Mouse (Mus musculus): Measurements from ENCODE around the gene Adam23. TPM values are rescaled to one million over a fixed set of nuclear protein-coding genes. Genes with fewer than 3 reads are reported as not detected.
"Not testable (repeated sequence)": the region's sequence is repeated elsewhere in the genome, so short reads cannot be mapped to it uniquely, and the experiment has no call there.

Gene Adam23
- polyA plus RNA-seq, 1 experiment from 2014 or later, result 4.3 TPM

DNA sequence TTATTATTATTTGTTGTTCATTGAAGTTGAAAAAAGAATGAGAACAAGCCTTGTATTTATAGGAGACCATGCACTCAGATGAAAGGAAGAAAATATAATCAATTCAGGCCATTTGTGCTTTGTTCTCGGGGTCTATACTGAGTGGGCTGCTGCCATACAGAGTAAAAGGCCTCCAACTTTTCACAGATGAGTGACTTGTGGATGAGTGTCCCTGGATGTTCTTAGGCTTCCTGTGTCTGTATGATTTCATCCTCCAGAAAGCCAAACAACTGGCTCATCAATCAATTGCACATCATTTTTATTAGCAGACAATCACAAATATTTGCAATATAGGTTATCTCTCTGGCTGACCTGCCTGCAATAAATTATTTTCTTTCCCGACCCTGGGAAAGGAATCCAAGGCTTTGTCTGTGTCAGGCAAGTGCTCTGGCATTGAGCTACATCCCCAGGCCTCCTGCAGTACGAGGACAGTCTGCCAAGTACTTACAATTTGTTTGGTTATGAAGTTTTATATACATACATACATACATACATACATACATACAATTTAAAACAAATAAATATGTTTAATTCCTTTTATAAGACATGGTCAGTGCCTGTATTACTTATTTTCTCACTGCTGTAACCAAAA, 158.3 kb downstream of the Adam23 start:
- Histone ChIP-seq H3K9me3 (no peaks in the 10 kb centered on the region), H3K36me3 (no peaks in the 10 kb centered on the region), H3K4me3 (no peak overlapping the region), H3K27me3 (no peaks in the 10 kb centered on the region), H3K4me1 (no peaks in the 10 kb centered on the region), H3K27ac (no peak overlapping the region), H3K4me2 (no peak overlapping the region), H3K9ac (no peak overlapping the region)
- ATAC-seq (ENCODE audit: insufficient number of reproducible peaks, insufficient read depth, low FRiP score, low TSS enrichment, low read depth), result no peak
- WGBS, result 58% methylated on average over 3 of the region's 3 CpGs

DNA sequence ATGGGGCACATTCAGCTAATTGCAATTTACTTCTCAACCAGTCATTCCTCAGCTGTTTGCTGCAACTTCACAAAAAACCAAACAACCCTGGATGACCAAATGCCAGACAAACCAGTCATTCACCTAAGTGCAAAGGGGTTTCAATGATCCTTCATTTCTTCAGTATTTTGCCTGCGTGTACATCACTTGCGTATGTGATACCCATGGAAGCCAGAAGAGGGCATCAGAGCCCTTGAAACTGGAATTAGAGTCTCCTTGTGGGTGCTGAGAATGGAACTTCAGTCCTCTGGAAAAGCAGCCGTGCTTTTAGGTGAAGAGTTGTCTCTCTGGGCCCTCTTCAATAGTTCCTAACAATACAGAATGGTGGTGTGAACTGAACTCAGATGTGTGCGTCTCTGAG, 163.9 kb downstream of the Adam23 start:
- Histone ChIP-seq H3K9ac (no peak overlapping the region), H3K4me1 (no peaks in the 10 kb centered on the region; the same call in 1 of the 2 replicates), H3K9me3 (no peaks in the 10 kb centered on the region), H3K4me2 (no peak overlapping the region), H3K36me3 (no peaks in the 10 kb centered on the region), H3K27me3 (peaks cover 10% of the 10 kb centered on the region), H3K27ac (no peak overlapping the region), H3K4me3 (no peak overlapping the region)
- 92% methylated on average over 4 of the region's 4 CpGs for WGBS
- ATAC-seq (ENCODE audit: insufficient number of reproducible peaks, insufficient read depth, low FRiP score, low TSS enrichment, low read depth), result no peak

DNA sequence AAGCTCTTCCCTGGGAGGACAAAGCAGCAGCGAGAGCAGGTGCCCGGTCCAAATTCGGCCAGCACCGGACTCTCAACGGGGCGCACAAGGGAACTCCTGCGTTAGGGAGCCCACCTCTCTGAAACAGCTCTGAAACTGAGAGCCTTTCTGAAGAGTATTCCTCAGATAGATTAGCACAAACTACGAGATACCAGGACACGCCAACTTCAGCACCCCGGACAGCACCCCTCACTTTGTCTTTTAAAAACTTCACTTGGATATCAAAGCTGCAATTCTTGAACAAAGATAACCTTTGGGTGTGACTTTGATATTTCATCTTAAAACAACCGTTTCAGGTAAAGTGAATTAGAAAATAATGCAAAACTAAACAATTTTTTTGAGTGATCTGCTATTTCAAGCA, 168.9 kb downstream of the Adam23 start:
- Histone ChIP-seq H3K4me2 (no peak overlapping the region), H3K9me3 (no peaks in the 10 kb centered on the region), H3K27ac (no peak overlapping the region), H3K36me3 (no peaks in the 10 kb centered on the region), H3K4me3 (no peak overlapping the region), H3K27me3 (peaks cover 10% of the 10 kb centered on the region), H3K9ac (no peak overlapping the region), H3K4me1 (no peaks in the 10 kb centered on the region; the same call in 1 of the 2 replicates)
- 2% methylated on average over 11 of the region's 11 CpGs for WGBS
- no peak for ATAC-seq (ENCODE audit: insufficient number of reproducible peaks, insufficient read depth, low FRiP score, low TSS enrichment, low read depth)

GRCm38 (mm10) chr1:63615668-63616067, 170.0 kb downstream of the Adam23 start, which contains the start of gene Gm39653:
Gene Gm39653 (plus strand): TSS chr1:63615968.
- ATAC-seq (ENCODE audit: insufficient number of reproducible peaks, insufficient read depth, low FRiP score, low TSS enrichment, low read depth), result no peak

GRCm38 (mm10) chr1:63628211-63628610, 182.5 kb downstream of the Adam23 start:
- Histone ChIP-seq H3K27me3 (no peaks in the 10 kb centered on the region), H3K9ac (no peak overlapping the region), H3K9me3 (peaks cover 5% of the 10 kb centered on the region; the same call in 1 of the 2 replicates), H3K4me2 (no peak overlapping the region), H3K4me1 (no peaks in the 10 kb centered on the region), H3K4me3 (no peak overlapping the region), H3K27ac (no peak overlapping the region), H3K36me3 (no peaks in the 10 kb centered on the region)
- WGBS, result 28% methylated on average over 2 of the region's 2 CpGs
- ATAC-seq (ENCODE audit: insufficient number of reproducible peaks, insufficient read depth, low FRiP score, low TSS enrichment, low read depth), result no peak

More at GRCm38 (mm10) chr1:63615668-63616067, 170.0 kb downstream of the Adam23 start, which contains the start of gene Gm39653:
- 78% methylated on average over 3 of the region's 3 CpGs for WGBS
- no peak within 1 kb of the TSS for H3K4me3 ChIP-seq
- H3K4me1 ChIP-seq, result no peaks in the 10 kb centered on the region; the same call in 1 of the 2 replicates
- peaks cover 10% of the 10 kb centered on the region for H3K27me3 ChIP-seq
- H3K9ac ChIP-seq, result no peak within 1 kb of the TSS
- H3K27ac ChIP-seq, result no peak within 1 kb of the TSS
- no peaks in the 10 kb centered on the region for H3K36me3 ChIP-seq
- H3K9me3 ChIP-seq, result no peaks in the 10 kb centered on the region
- H3K4me2 ChIP-seq, result no peak within 1 kb of the TSS

- not testable (repeated sequence) for H3K4me3 ChIP-seq; H3K9ac ChIP-seq; ATAC-seq (ENCODE audit: insufficient number of reproducible peaks, insufficient read depth, low FRiP score, low TSS enrichment, low read depth); H3K9me3 ChIP-seq; H3K36me3 ChIP-seq; H3K27me3 ChIP-seq; H3K4me2 ChIP-seq; H3K4me1 ChIP-seq; H3K27ac ChIP-seq
Observed at GRCm38 (mm10) chr1:63630390-63630789, 184.7 kb downstream of the Adam23 start.

- Histone ChIP-seq H3K4me3 (no peak overlapping the region), H3K36me3 (no peaks in the 10 kb centered on the region), H3K4me2 (no peak overlapping the region), H3K9me3 (no peaks in the 10 kb centered on the region), H3K4me1 (no peaks in the 10 kb centered on the region), H3K27me3 (no peaks in the 10 kb centered on the region), H3K27ac (no peak overlapping the region), H3K9ac (no peak overlapping the region)
- ATAC-seq (ENCODE audit: insufficient number of reproducible peaks, insufficient read depth, low FRiP score, low TSS enrichment, low read depth), result no peak
- WGBS, result 77% methylated on average over 6 of the region's 6 CpGs
Observed at GRCm38 (mm10) chr1:63639921-63640320, 194.2 kb downstream of the Adam23 start.

Other genes with a start within 250 kb of the Adam23 start
- gene Gpr1, start 231.3 kb upstream of the Adam23 start, polyA plus RNA-seq (2015; fragmentation: Nextera tagmentation; extraction: Ambion mirVana), result 0.14 TPM in 1 of 2 replicates, not detected in the other
- 12.2 and 13.0 TPM in 2 replicates for gene Zdbf2, start 172.6 kb upstream of the Adam23 start, polyA plus RNA-seq (2015; fragmentation: Nextera tagmentation; extraction: Ambion mirVana)
- gene Gm39653, start 170.1 kb downstream of the Adam23 start, polyA plus RNA-seq (2015; fragmentation: Nextera tagmentation; extraction: Ambion mirVana), result not detected in 2 replicates
- gene Dytn, start 241.0 kb downstream of the Adam23 start, polyA plus RNA-seq (2015; fragmentation: Nextera tagmentation; extraction: Ambion mirVana), result not detected in 2 replicates

All from embryonic facial prominence, embryonic 13.5 days (tissue).